13 mouse cellular contexts compared by ENCODE assay signal in genomic region chr1:125455128-125455527, GRCm38 (mm10).
"Had no signal": no experiment of that assay in that cellular context is flagged by ENCODE, and none has a peak within 500 bp of the region (broad histone marks: within the 10 kb centered on the region; RNA-seq: fewer than 3 reads in every experiment).

No protein-coding gene starts in this region.

- H3K36me3 ChIP-seq: limb, embryonic 12.5 days; liver, embryonic 13.5 days; neural tube, embryonic 15.5 days had no signal

- H3K9me3 ChIP-seq: limb, embryonic 12.5 days; liver, embryonic 13.5 days; neural tube, embryonic 15.5 days had no signal

- H3K4me1 ChIP-seq: limb, embryonic 12.5 days had no signal

- H3K27me3 ChIP-seq: limb, embryonic 12.5 days; liver, embryonic 13.5 days; neural tube, embryonic 15.5 days had no signal

- H3K9ac ChIP-seq: limb, embryonic 12.5 days; liver, embryonic 13.5 days; liver, postnatal 0 days; neural tube, embryonic 15.5 days had no signal

- ATAC-seq: liver, postnatal 0 days had no signal

- H3K4me2 ChIP-seq: limb, embryonic 12.5 days; liver, embryonic 13.5 days; midbrain, embryonic 11.5 days; neural tube, embryonic 15.5 days had no signal

- DNase-seq: kidney, adult 2 months; kidney, postnatal 25 days; layer of hippocampus, postnatal 36 days; liver; liver, embryonic 13.5 days; liver, postnatal 0 days; right cerebral cortex, adult 18-20 months; right cerebral cortex, postnatal 25 days; thymus, postnatal 36 days had no signal

- H3K4me3 ChIP-seq: limb, embryonic 12.5 days; liver, embryonic 13.5 days; myocyte; neural tube, embryonic 15.5 days had no signal

- H3K27ac ChIP-seq: limb, embryonic 12.5 days; liver, embryonic 13.5 days; neural tube, embryonic 15.5 days had no signal
